Mouse (Mus musculus) layer of hippocampus, adult 18-20 months (tissue): ENCODE measurements at regions not wholly inside any gene's neighbourhood (a gene's known extent, or its start where the extent isn't known, plus 50 kb on each side); places are given as distances from the start of the nearest gene placed in this dataset.
A peak's percentile ranks its signal among the peaks of the same experiment; 100 is the strongest.

Source experiments
- DNase-seq, 2 experiments: peaks; one replicate each; pipeline ENCODE4 v3.0.0; 2022; ENCODE audit warnings: low spot score in 2 of 2

GRCm38 (mm10) chr1:51697265-51698192 lies 218.3 kb downstream of the Myo1b start:
- DNase-seq = no peak

GRCm38 (mm10) chr1:51696471-51696870 lies 218.2 kb upstream of the Nabp1 start:
- DNase-seq = no peak

GRCm38 (mm10) chr1:51690878-51691277 lies 212.7 kb upstream of the Nabp1 start:
- DNase-seq = no peak

GRCm38 (mm10) chr1:51689461-51690223 lies 211.4 kb upstream of the Nabp1 start:
- no peak for DNase-seq

- no peak for DNase-seq
Measured at GRCm38 (mm10) chr1:51688946-51689345, 210.7 kb upstream of the Nabp1 start.

- DNase-seq = no peak
Measured at GRCm38 (mm10) chr1:51688224-51688545, 210.0 kb upstream of the Nabp1 start.

GRCm38 (mm10) chr1:51687484-51688223 lies 209.4 kb upstream of the Nabp1 start:
- DNase-seq = no peak

GRCm38 (mm10) chr1:51686759-51687158 lies 208.5 kb upstream of the Nabp1 start:
- DNase-seq = no peak

GRCm38 (mm10) chr1:51682273-51682672 lies 204.0 kb upstream of the Nabp1 start:
- no peak for DNase-seq

GRCm38 (mm10) chr1:51681872-51682271 lies 203.6 kb upstream of the Nabp1 start:
- DNase-seq = no peak

GRCm38 (mm10) chr1:51680725-51681124 lies 202.5 kb upstream of the Nabp1 start:
- no peak for DNase-seq

GRCm38 (mm10) chr1:51678290-51678928 lies 200.2 kb upstream of the Nabp1 start:
- no peak for DNase-seq

- DNase-seq = no peak
Measured at GRCm38 (mm10) chr1:51677802-51678201, 199.6 kb upstream of the Nabp1 start.

GRCm38 (mm10) chr1:51671691-51672090 lies 193.5 kb upstream of the Nabp1 start:
- no peak for DNase-seq

- DNase-seq = peak; percentile 41 to 44
Measured at GRCm38 (mm10) chr1:51671287-51671686, 193.1 kb upstream of the Nabp1 start.

GRCm38 (mm10) chr1:51670009-51670408 lies 191.8 kb upstream of the Nabp1 start:
- no peak for DNase-seq

- DNase-seq = peak in 1 of 2 experiments; percentile 41
Measured at GRCm38 (mm10) chr1:51668881-51669280, 190.7 kb upstream of the Nabp1 start.

- DNase-seq = no peak
Measured at GRCm38 (mm10) chr1:51660531-51660930, 182.3 kb upstream of the Nabp1 start.

- no peak for DNase-seq
Measured at GRCm38 (mm10) chr1:51657203-51657602, 179.0 kb upstream of the Nabp1 start.

- DNase-seq = no peak
Measured at GRCm38 (mm10) chr1:51650653-51650995, 172.4 kb upstream of the Nabp1 start.

- no peak for DNase-seq
Measured at GRCm38 (mm10) chr1:51649963-51650652, 171.9 kb upstream of the Nabp1 start.
